Mouse (Mus musculus): Measurements from ENCODE around the gene Ltbp2.

DNA sequence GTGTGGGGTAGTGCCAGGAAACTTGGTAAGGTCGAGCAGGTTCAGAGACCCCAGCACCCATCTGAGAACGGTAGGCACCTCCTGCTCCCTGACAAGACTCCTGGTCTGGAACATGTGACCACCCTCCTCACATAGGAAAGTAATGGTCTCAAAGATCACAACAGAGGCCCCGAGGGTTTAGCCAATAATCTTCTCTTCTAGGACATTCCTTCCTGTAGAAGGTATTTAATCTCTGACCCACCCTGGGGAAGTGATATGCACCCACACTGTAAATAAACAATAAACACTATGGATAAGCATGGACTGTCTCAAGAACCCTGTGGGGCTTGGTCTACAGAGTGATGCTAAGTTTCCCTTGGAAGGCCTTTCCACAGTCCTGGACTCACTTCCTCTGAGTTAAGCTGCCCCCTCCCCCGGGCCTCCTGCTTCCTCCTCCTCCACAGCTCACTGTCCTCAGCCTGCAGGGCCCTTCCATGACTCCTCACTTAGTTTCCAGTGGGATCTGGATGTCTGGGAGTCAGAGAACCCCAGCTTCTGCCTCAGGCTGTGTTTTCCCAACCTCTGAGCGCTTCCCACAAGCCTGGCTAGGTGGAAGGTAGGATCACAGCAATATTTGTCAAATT, 110.1 kb downstream of the Ltbp2 start:
- no peak for TF ChIP-seq POLR2A (IDR thresholded peaks at IDR 0.05; ENCODE audit: borderline replicate concordance, extremely low read depth, low read depth, low read length)
- no peak for TF ChIP-seq CTCF (IDR thresholded peaks at IDR 0.05; ENCODE audit: insufficient read depth, low read length)

All from lung, adult 2 months (tissue).